Mouse (Mus musculus) C2C12 (cell line): Measurements from ENCODE around the gene Atp6v0d1. TPM values are rescaled to one million over a fixed set of nuclear protein-coding genes. Genes with fewer than 3 reads are reported as not detected.

Experiments
- H3K27me3 ChIP-seq: one replicate; pipeline ENCODE4 v1.6.1; 2011; ENCODE audit not compliant: control insufficient read depth, insufficient read depth, insufficient read length
- H3K36me3 ChIP-seq: one replicate; pipeline ENCODE4 v1.6.1; 2011; ENCODE audit not compliant: control insufficient read depth, insufficient read depth
- H3K4me3 ChIP-seq: one replicate; pipeline ENCODE4 v1.5.1; 2011; ENCODE audit warnings: mild to moderate bottlenecking, control low read depth; ENCODE audit not compliant: poor library complexity, insufficient read depth, severe bottlenecking
- H3K79me2 ChIP-seq: one replicate; pipeline ENCODE4 v1.6.1; 2011; ENCODE audit not compliant: control insufficient read depth, insufficient read depth
- H3K79me3 ChIP-seq: one replicate; pipeline ENCODE4 v1.6.1; 2011; ENCODE audit warnings: low read depth, control low read depth
- H3ac ChIP-seq: one replicate; pipeline ENCODE3; 2011; ENCODE audit warnings: low read depth; ENCODE audit not compliant: control insufficient read depth, insufficient read length
- CEBPB ChIP-seq: IDR thresholded peaks from one replicate; pipeline ENCODE4 v1.6.1; 2011; ENCODE audit warnings: low read depth, mild to moderate bottlenecking, control low read depth, moderate library complexity
- CTCF ChIP-seq: IDR thresholded peaks from one replicate; pipeline ENCODE4 v1.5.1; 2011; ENCODE audit not compliant: control insufficient read depth, insufficient read depth, insufficient read length
- FOSL1 ChIP-seq: IDR thresholded peaks from one replicate; pipeline ENCODE4 v1.8.0; 2011; ENCODE audit warnings: mild to moderate bottlenecking, low read length; ENCODE audit not compliant: poor library complexity, insufficient read depth, severe bottlenecking
- MAX ChIP-seq: IDR thresholded peaks from one replicate; pipeline ENCODE4 v1.6.1; 2011; ENCODE audit warnings: mild to moderate bottlenecking, control low read depth
- MYOD1 ChIP-seq: IDR thresholded peaks from one replicate; pipeline ENCODE4 v1.6.1; 2011; ENCODE audit warnings: low read depth; ENCODE audit not compliant: control insufficient read depth, insufficient read length
- MYOG ChIP-seq: IDR thresholded peaks from one replicate; pipeline ENCODE4 v1.6.1; 2011; ENCODE audit not compliant: control insufficient read depth, insufficient read length; ENCODE audit errors: extremely low read depth
- USF1 ChIP-seq: IDR thresholded peaks from one replicate; pipeline ENCODE4 v1.6.1; 2011; ENCODE audit warnings: low read depth, mild to moderate bottlenecking, control low read depth, moderate library complexity
- polyA plus RNA-seq: library from polyadenylated mRNA; unstranded; fragments of >200 nt; fragmentation: generic; extraction: Trizol; gene quantifications from one replicate; pipeline ENCODE4 v1.2.1, GENCODE M21; 2012; ENCODE audit warnings: missing spikeins

Atp6v0d1 gene
- polyA plus RNA-seq, 1 experiment, result 95.1 TPM

- no peak overlapping the region for H3ac ChIP-seq
- no peaks in the 10 kb centered on the region for H3K36me3 ChIP-seq
- TF ChIP-seq USF1, result no peak
- no peak for TF ChIP-seq MYOG
- no peak for TF ChIP-seq MAX
- no peak for TF ChIP-seq CEBPB
- H3K27me3 ChIP-seq, result no peaks in the 10 kb centered on the region
- peaks cover 43% of the 10 kb centered on the region for H3K79me3 ChIP-seq
- no peak overlapping the region for H3K4me3 ChIP-seq
- peaks cover 76% of the 10 kb centered on the region for H3K79me2 ChIP-seq
These were observed 43.5 kb upstream of the Atp6v0d1 start for GRCm38 (mm10) chr8:105609355-105609754.

GRCm38 (mm10) chr8:105607684-105608083 lies 41.8 kb upstream of the Atp6v0d1 start:
- Histone ChIP-seq H3K4me3 (no peak overlapping the region), H3K36me3 (no peaks in the 10 kb centered on the region)

GRCm38 (mm10) chr8:105607062-105607461 lies 41.2 kb upstream of the Atp6v0d1 start:
- Histone ChIP-seq H3K79me2 (peaks cover 66% of the 10 kb centered on the region), H3K27me3 (no peaks in the 10 kb centered on the region), H3ac (peak overlapping the region; percentile 26), H3K36me3 (no peaks in the 10 kb centered on the region), H3K79me3 (peaks cover 37% of the 10 kb centered on the region), H3K4me3 (no peak overlapping the region)
- TF ChIP-seq MYOG (no peak), USF1 (no peak), MAX (no peak), CEBPB (no peak), MYOD1 (no peak), CTCF (no peak), FOSL1 (no peak)

More at GRCm38 (mm10) chr8:105607684-105608083, 41.8 kb upstream of the Atp6v0d1 start:
- H3K79me3 ChIP-seq, result peaks cover 41% of the 10 kb centered on the region
- no peak overlapping the region for H3ac ChIP-seq
- H3K79me2 ChIP-seq, result peaks cover 72% of the 10 kb centered on the region
- TF ChIP-seq MYOD1 (no peak), FOSL1 (no peak), CTCF (no peak), MYOG (no peak), CEBPB (no peak), USF1 (no peak), MAX (no peak)
- no peaks in the 10 kb centered on the region for H3K27me3 ChIP-seq

DNA sequence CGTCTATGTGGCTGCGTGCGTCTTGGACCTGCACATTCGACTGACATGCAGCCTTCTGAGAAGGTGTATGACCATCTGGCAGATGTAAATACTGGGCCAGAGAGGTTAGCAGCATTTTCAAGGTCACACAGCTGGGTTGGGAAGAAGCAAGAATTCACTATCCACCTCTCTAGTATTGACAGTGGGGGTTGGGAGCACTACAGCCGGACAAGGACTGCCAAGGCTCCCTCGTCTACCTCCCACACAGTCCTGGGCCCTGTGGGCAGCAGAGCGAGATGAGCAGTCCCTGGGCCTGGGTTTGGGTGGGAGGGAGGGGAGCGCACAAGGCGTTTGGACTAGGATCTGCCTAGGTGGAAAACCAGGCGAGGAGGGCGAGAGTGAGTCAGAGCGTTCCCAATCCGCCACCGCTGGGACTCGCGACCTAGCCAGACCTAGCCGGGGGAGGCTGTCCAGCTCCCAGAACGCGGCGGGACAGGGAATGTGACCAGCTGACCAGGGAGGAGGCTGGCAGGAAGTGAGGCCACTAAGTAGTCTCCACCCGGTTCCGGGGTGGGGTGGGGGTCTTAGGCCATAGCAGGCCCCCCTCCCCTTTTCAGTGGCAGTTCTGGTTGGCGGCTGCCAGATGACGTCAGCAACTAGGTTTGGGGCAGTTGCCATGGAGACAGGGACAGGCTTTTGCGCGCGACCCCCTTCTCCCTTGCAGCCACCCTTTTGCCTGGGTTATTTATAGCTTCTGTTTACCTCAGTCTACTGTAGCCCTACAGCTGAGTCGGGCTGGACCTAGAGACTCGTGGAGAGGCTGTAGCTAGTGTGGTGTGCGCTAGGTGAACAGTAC lies 40.6 kb upstream of the Atp6v0d1 start:
- peak; percentile 23 for TF ChIP-seq USF1
- no peak for TF ChIP-seq FOSL1
- peak overlapping the region; percentile 99 for H3ac ChIP-seq
- peak overlapping the region; percentile 68 for H3K4me3 ChIP-seq
- H3K79me2 ChIP-seq, result peaks cover 60% of the 10 kb centered on the region
- peaks cover 35% of the 10 kb centered on the region for H3K79me3 ChIP-seq
- no peaks in the 10 kb centered on the region for H3K36me3 ChIP-seq
- no peaks in the 10 kb centered on the region for H3K27me3 ChIP-seq

- H3K79me3 ChIP-seq, result peaks cover 31% of the 10 kb centered on the region
- no peaks in the 10 kb centered on the region for H3K36me3 ChIP-seq
- TF ChIP-seq MYOG, result no peak
- TF ChIP-seq USF1, result no peak
- no peak for TF ChIP-seq MYOD1
- TF ChIP-seq FOSL1, result no peak
- no peak for TF ChIP-seq CTCF
- TF ChIP-seq CEBPB, result no peak
- TF ChIP-seq MAX, result no peak
- peak overlapping the region; percentile 99 for H3ac ChIP-seq
- H3K4me3 ChIP-seq, result peak overlapping the region; percentile 68
- H3K79me2 ChIP-seq, result peaks cover 53% of the 10 kb centered on the region
- no peaks in the 10 kb centered on the region for H3K27me3 ChIP-seq
These were observed 39.8 kb upstream of the Atp6v0d1 start for GRCm38 (mm10) chr8:105605491-105606188.
